In genomic region chr6:5113734-5114133, GRCm38 (mm10) we compare ENCODE assay signal across 21 mouse cellular contexts.
DNase-seq lines count a peak whose midpoint lies in the region; ATAC-seq lines count a peak whose summit lies in the region.
"Had no signal": no experiment of that assay in that cellular context is flagged by ENCODE, and none has a peak within 500 bp of the region (broad histone marks: within the 10 kb centered on the region; RNA-seq: fewer than 3 reads in every experiment).

No protein-coding gene starts in this region.

- ATAC-seq in hindbrain, embryonic 11.5 days (ENCODE audit: low FRiP score), result no peak
- ATAC-seq in liver, embryonic 13.5 days (ENCODE audit: low read depth), result peak; percentile 48; the same call in 1 of the 2 replicates
- ATAC-seq in intestine, embryonic 16.5 days, result no peak
- ATAC-seq: forebrain, embryonic 15.5 days; inflammation-experienced regulatory T-cells, adult 6 months had no signal

- H3K36me3 ChIP-seq in hindbrain, embryonic 10.5 days, result peaks cover 38% of the 10 kb centered on the region
- no peaks in the 10 kb centered on the region for H3K36me3 ChIP-seq in hindbrain, embryonic 11.5 days (ENCODE audit: control insufficient read depth, insufficient read depth, low read length)
- H3K36me3 ChIP-seq in embryonic facial prominence, embryonic 10.5 days (replicated peaks), result peaks cover 25% of the 10 kb centered on the region
- peaks cover 7% of the 10 kb centered on the region; the same call in 1 of the 2 replicates for H3K36me3 ChIP-seq in liver, embryonic 13.5 days
- no peaks in the 10 kb centered on the region for H3K36me3 ChIP-seq in intestine, embryonic 16.5 days (ENCODE audit: control insufficient read depth, insufficient read depth, low read length)

- no peaks in the 10 kb centered on the region for H3K9me3 ChIP-seq in hindbrain, embryonic 10.5 days
- H3K9me3 ChIP-seq in hindbrain, embryonic 11.5 days (ENCODE audit: control insufficient read depth, low read length), result no peaks in the 10 kb centered on the region
- no peaks in the 10 kb centered on the region for H3K9me3 ChIP-seq in embryonic facial prominence, embryonic 10.5 days
- H3K9me3 ChIP-seq in liver, embryonic 13.5 days (replicated peaks), result no peaks in the 10 kb centered on the region
- H3K9me3 ChIP-seq in intestine, embryonic 16.5 days (ENCODE audit: control insufficient read depth, low read length), result no peaks in the 10 kb centered on the region
- H3K9me3 ChIP-seq: forebrain, embryonic 15.5 days; midbrain, embryonic 12.5 days had no signal

- DNase-seq in hindbrain, embryonic 10.5 days (ENCODE audit: low spot score), result no peak
- DNase-seq in hindbrain, embryonic 11.5 days (ENCODE audit: low spot score), result no peak
- DNase-seq in embryonic facial prominence, embryonic 10.5 days (ENCODE audit: low spot score), result no peak
- no peak for DNase-seq in liver, embryonic 13.5 days
- peak; percentile 55 for DNase-seq in lung, postnatal 10 days
- no peak for DNase-seq in gastrocnemius, postnatal 25 days
- no peak for DNase-seq in embryo, embryonic 9.5 days (ENCODE audit: extremely low spot score)
- DNase-seq: cerebellum, adult 11-12 months; cerebellum, postnatal 14 days; heart, postnatal 14 days; kidney, adult 8-10 months; kidney, postnatal 25 days; thymus, adult 18-20 months; thymus, postnatal 4 days had no signal

- H3K4me2 ChIP-seq in hindbrain, embryonic 11.5 days (replicated peaks; ENCODE audit: low read depth, low read length), result no peak overlapping the region
- H3K4me2 ChIP-seq in liver, embryonic 13.5 days, result no peak overlapping the region
- H3K4me2 ChIP-seq in intestine, embryonic 16.5 days (ENCODE audit: low read depth, low read length), result no peak overlapping the region
- H3K4me2 ChIP-seq: forebrain, embryonic 15.5 days; heart, embryonic 11.5 days; hindbrain, embryonic 14.5 days; midbrain, embryonic 12.5 days had no signal

- 62% methylated on average over 5 of the region's 5 CpGs for WGBS in hindbrain, embryonic 10.5 days
- WGBS in hindbrain, embryonic 11.5 days, result 65% methylated on average over 5 of the region's 5 CpGs
- 61% methylated on average over 5 of the region's 5 CpGs for WGBS in embryonic facial prominence, embryonic 10.5 days
- WGBS in liver, embryonic 13.5 days (ENCODE audit: insufficient replicate concordance), result 64% methylated on average over 5 of the region's 5 CpGs
- 56% methylated on average over 5 of the region's 5 CpGs for WGBS in intestine, embryonic 16.5 days

- H3K27me3 ChIP-seq in hindbrain, embryonic 10.5 days (ENCODE audit: insufficient read depth, poor library complexity, severe bottlenecking), result no peaks in the 10 kb centered on the region
- no peaks in the 10 kb centered on the region for H3K27me3 ChIP-seq in hindbrain, embryonic 11.5 days (ENCODE audit: control insufficient read depth, insufficient read depth, low read length)
- H3K27me3 ChIP-seq in embryonic facial prominence, embryonic 10.5 days (replicated peaks; ENCODE audit: low read depth, poor library complexity, severe bottlenecking), result no peaks in the 10 kb centered on the region
- no peaks in the 10 kb centered on the region for H3K27me3 ChIP-seq in liver, embryonic 13.5 days
- H3K27me3 ChIP-seq in intestine, embryonic 16.5 days (replicated peaks; ENCODE audit: control insufficient read depth, insufficient read depth, low read length), result no peaks in the 10 kb centered on the region
- H3K27me3 ChIP-seq: forebrain, embryonic 15.5 days; midbrain, embryonic 12.5 days had no signal

- peak overlapping the region; percentile 64; the same call in 1 of the 2 replicates for H3K27ac ChIP-seq in hindbrain, embryonic 10.5 days
- H3K27ac ChIP-seq in hindbrain, embryonic 11.5 days (ENCODE audit: low read depth, low read length), result no peak overlapping the region
- peak overlapping the region; percentile 44; the same call in 1 of the 2 replicates for H3K27ac ChIP-seq in embryonic facial prominence, embryonic 10.5 days (replicated peaks)
- H3K27ac ChIP-seq in liver, embryonic 13.5 days, result peak overlapping the region; percentile 53
- H3K27ac ChIP-seq in intestine, embryonic 16.5 days (ENCODE audit: low read length), result no peak overlapping the region
- H3K27ac ChIP-seq: forebrain, embryonic 15.5 days; hindbrain, embryonic 14.5 days; layer of hippocampus, adult 2 months; midbrain, embryonic 12.5 days had no signal

- H3K4me3 ChIP-seq in hindbrain, embryonic 10.5 days, result no peak overlapping the region
- H3K4me3 ChIP-seq in hindbrain, embryonic 11.5 days (ENCODE audit: low read depth, low read length), result no peak overlapping the region
- H3K4me3 ChIP-seq in embryonic facial prominence, embryonic 10.5 days, result no peak overlapping the region
- H3K4me3 ChIP-seq in liver, embryonic 13.5 days (replicated peaks), result no peak overlapping the region
- no peak overlapping the region for H3K4me3 ChIP-seq in intestine, embryonic 16.5 days (ENCODE audit: low read length)
- H3K4me3 ChIP-seq: forebrain, embryonic 15.5 days; layer of hippocampus, adult 2 months; midbrain, embryonic 12.5 days had no signal

- H3K4me1 ChIP-seq in hindbrain, embryonic 10.5 days (replicated peaks), result peaks cover 26% of the 10 kb centered on the region
- H3K4me1 ChIP-seq in hindbrain, embryonic 11.5 days (replicated peaks; ENCODE audit: control insufficient read depth, insufficient read depth, low read length), result no peaks in the 10 kb centered on the region; the same call in 1 of the 2 replicates
- peaks cover 37% of the 10 kb centered on the region for H3K4me1 ChIP-seq in embryonic facial prominence, embryonic 10.5 days
- H3K4me1 ChIP-seq in liver, embryonic 13.5 days (replicated peaks), result peaks cover 22% of the 10 kb centered on the region
- H3K4me1 ChIP-seq in intestine, embryonic 16.5 days (ENCODE audit: control insufficient read depth, insufficient read depth, low read length), result peaks cover 10% of the 10 kb centered on the region

- H3K9ac ChIP-seq in hindbrain, embryonic 11.5 days (ENCODE audit: low read depth, low read length), result no peak overlapping the region
- H3K9ac ChIP-seq in liver, embryonic 13.5 days, result no peak overlapping the region
- no peak overlapping the region for H3K9ac ChIP-seq in intestine, embryonic 16.5 days (ENCODE audit: low read depth, low read length)
- H3K9ac ChIP-seq: forebrain, embryonic 15.5 days; hindbrain, embryonic 14.5 days; midbrain, embryonic 12.5 days had no signal

Comparison
In these comparisons a context has a peak if more than half of its experiments do, and no peak if none do; other contexts are left out.
1. H3K27ac ChIP-seq: peak in hindbrain, embryonic 10.5 days (single experiment), embryonic facial prominence, embryonic 10.5 days (single experiment) and liver, embryonic 13.5 days (single experiment); none in hindbrain, embryonic 11.5 days (single experiment) and intestine, embryonic 16.5 days (single experiment).